ENCODE assay signal across 18 mouse cellular contexts in the genomic region with DNA sequence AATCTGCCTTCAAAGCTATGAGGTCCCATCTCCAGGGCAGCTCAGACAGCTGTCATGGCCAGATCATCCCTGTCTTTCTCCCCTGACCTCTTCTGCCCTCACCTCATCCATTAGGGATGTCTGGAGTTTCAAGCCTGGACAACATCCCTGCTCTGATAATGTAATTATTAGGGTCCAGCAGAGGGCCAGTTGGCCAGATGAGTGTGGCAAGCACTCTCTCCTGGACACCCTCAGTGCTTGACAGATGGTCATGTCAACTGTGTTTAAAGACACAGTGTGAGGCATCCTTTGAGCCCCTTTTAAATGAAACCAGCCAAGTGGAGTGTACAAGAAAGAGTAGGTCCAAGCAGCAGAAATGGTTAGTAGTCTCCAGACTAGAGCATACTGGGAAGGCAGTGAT.
"Had no signal": no experiment of that assay in that cellular context is flagged by ENCODE, and none has a peak within 500 bp of the region (broad histone marks: within the 10 kb centered on the region; RNA-seq: fewer than 3 reads in every experiment).

No protein-coding gene starts in this region.

- H3K4me3 ChIP-seq: layer of hippocampus, adult 2 months; limb, embryonic 12.5 days; limb, embryonic 15.5 days; midbrain, embryonic 10.5 days; neural tube, embryonic 12.5 days; neural tube, embryonic 15.5 days had no signal

- H3K9ac ChIP-seq: limb, embryonic 12.5 days; limb, embryonic 15.5 days; liver, embryonic 14.5 days; liver, postnatal 0 days; lung, embryonic 14.5 days; neural tube, embryonic 12.5 days; neural tube, embryonic 15.5 days had no signal

- H3K36me3 ChIP-seq: limb, embryonic 12.5 days; limb, embryonic 15.5 days; midbrain, embryonic 10.5 days; neural tube, embryonic 12.5 days; neural tube, embryonic 15.5 days had no signal

- DNase-seq: kidney, postnatal 25 days; layer of hippocampus, adult 9-11 months; liver, postnatal 0 days; lung, embryonic 14.5 days; midbrain, embryonic 14.5 days; thymus, adult 18-20 months; thymus, postnatal 36 days had no signal

- H3K9me3 ChIP-seq: limb, embryonic 12.5 days; limb, embryonic 15.5 days; midbrain, embryonic 10.5 days; neural tube, embryonic 12.5 days; neural tube, embryonic 15.5 days had no signal

- ATAC-seq: liver, postnatal 0 days; lung, postnatal 0 days had no signal

- H3K4me1 ChIP-seq: limb, embryonic 12.5 days; neural tube, embryonic 12.5 days had no signal

- H3K27me3 ChIP-seq: limb, embryonic 15.5 days; neural tube, embryonic 12.5 days; neural tube, embryonic 15.5 days had no signal

- H3K27ac ChIP-seq: kidney, postnatal 0 days; layer of hippocampus, adult 2 months; limb, embryonic 12.5 days; limb, embryonic 15.5 days; liver, embryonic 14.5 days; macrophage; midbrain, embryonic 10.5 days; neural tube, embryonic 12.5 days; neural tube, embryonic 15.5 days had no signal

- H3K4me2 ChIP-seq: limb, embryonic 12.5 days; limb, embryonic 15.5 days; liver, embryonic 11.5 days; lung, embryonic 14.5 days; neural tube, embryonic 12.5 days; neural tube, embryonic 15.5 days had no signal
